Comparison of ENCODE assay signal across 28 mouse cellular contexts in the genomic region with DNA sequence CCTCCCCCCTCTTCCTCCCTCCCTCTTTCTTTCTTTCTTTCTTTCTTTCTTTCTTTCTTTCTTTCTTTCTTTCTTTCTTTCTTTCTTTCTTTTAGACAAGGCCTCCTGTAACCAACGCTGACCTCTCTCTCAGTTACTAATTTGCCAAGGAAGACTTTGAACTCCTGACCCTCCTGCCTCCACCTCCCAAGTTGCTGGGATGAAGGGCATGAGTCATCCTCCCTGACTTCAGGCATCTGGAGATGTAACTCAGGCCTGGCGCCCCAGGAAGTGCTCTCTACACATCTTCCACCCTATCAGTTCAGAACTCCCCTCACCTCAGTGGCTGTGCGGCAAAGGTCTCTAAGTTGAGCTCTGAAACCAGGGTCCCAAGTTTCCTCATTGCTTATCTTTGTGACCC.
DNase-seq lines count a peak whose midpoint lies in the region; ATAC-seq and TF ChIP-seq lines count a peak whose summit lies in the region.
"Had no signal": no experiment of that assay in that cellular context is flagged by ENCODE, and none has a peak within 500 bp of the region (broad histone marks: within the 10 kb centered on the region; RNA-seq: fewer than 3 reads in every experiment).

No protein-coding gene starts in this region.

- WGBS in hindbrain, embryonic 14.5 days, result 81% methylated on average over 3 of the region's 3 CpGs
- 77% methylated on average over 3 of the region's 3 CpGs for WGBS in hindbrain, embryonic 11.5 days
- WGBS in neural tube, embryonic 15.5 days, result 75% methylated on average over 3 of the region's 3 CpGs
- 74% methylated on average over 3 of the region's 3 CpGs for WGBS in forebrain, embryonic 13.5 days

- H3K4me3 ChIP-seq in hindbrain, embryonic 14.5 days (replicated peaks; ENCODE audit: low read length), result no peak overlapping the region
- no peak overlapping the region for H3K4me3 ChIP-seq in hindbrain, embryonic 11.5 days (ENCODE audit: low read depth, low read length)
- no peak overlapping the region for H3K4me3 ChIP-seq in left cerebral cortex, adult 2 months
- no peak overlapping the region for H3K4me3 ChIP-seq in neural tube, embryonic 15.5 days (replicated peaks)
- no peak overlapping the region for H3K4me3 ChIP-seq in forebrain, embryonic 13.5 days
- H3K4me3 ChIP-seq: erythroblast, embryonic 14.5 days; heart, adult 2 months; heart, embryonic 15.5 days; midbrain, embryonic 15.5 days had no signal

- H3K27ac ChIP-seq in hindbrain, embryonic 14.5 days, result peak overlapping the region; percentile 73
- H3K27ac ChIP-seq in hindbrain, embryonic 11.5 days (ENCODE audit: low read depth, low read length), result no peak overlapping the region
- H3K27ac ChIP-seq in left cerebral cortex, adult 2 months, result peak overlapping the region; percentile 78
- peak overlapping the region; percentile 84 for H3K27ac ChIP-seq in neural tube, embryonic 15.5 days (replicated peaks)
- H3K27ac ChIP-seq in forebrain, embryonic 13.5 days, result no peak overlapping the region
- H3K27ac ChIP-seq: heart, adult 2 months; heart, embryonic 15.5 days; liver, embryonic 14.5 days; macrophage had no signal

- intact Hi-C loops in left cerebral cortex, adult 2 months (cut with DNase I), result no loop called here

- H3K4me2 ChIP-seq in hindbrain, embryonic 14.5 days (replicated peaks), result no peak overlapping the region
- H3K4me2 ChIP-seq in hindbrain, embryonic 11.5 days (replicated peaks; ENCODE audit: low read depth, low read length), result no peak overlapping the region
- no peak overlapping the region for H3K4me2 ChIP-seq in neural tube, embryonic 15.5 days
- H3K4me2 ChIP-seq in forebrain, embryonic 13.5 days, result no peak overlapping the region
- H3K4me2 ChIP-seq: heart, embryonic 15.5 days; midbrain, embryonic 15.5 days had no signal

- ATAC-seq in hindbrain, embryonic 14.5 days (ENCODE audit: low FRiP score), result no peak
- no peak for ATAC-seq in hindbrain, embryonic 11.5 days (ENCODE audit: low FRiP score)
- no peak for ATAC-seq in neural tube, embryonic 15.5 days (ENCODE audit: low FRiP score)
- no peak for ATAC-seq in forebrain, embryonic 13.5 days
- ATAC-seq: CD4-positive, CD25-positive, alpha-beta regulatory T cell, adult 4 months; inflammation-experienced regulatory T-cells, adult 6 months; midbrain, embryonic 15.5 days had no signal

- H3K36me3 ChIP-seq in hindbrain, embryonic 14.5 days (replicated peaks; ENCODE audit: control insufficient read depth, insufficient read depth), result no peaks in the 10 kb centered on the region
- no peaks in the 10 kb centered on the region for H3K36me3 ChIP-seq in hindbrain, embryonic 11.5 days (ENCODE audit: control insufficient read depth, insufficient read depth, low read length)
- H3K36me3 ChIP-seq in neural tube, embryonic 15.5 days, result no peaks in the 10 kb centered on the region
- no peaks in the 10 kb centered on the region for H3K36me3 ChIP-seq in forebrain, embryonic 13.5 days (ENCODE audit: poor library complexity, severe bottlenecking)
- H3K36me3 ChIP-seq: heart, embryonic 15.5 days; midbrain, embryonic 15.5 days had no signal

- no peak for TF ChIP-seq CTCF in left cerebral cortex, adult 2 months (IDR thresholded peaks at IDR 0.05)

- H3K9ac ChIP-seq in hindbrain, embryonic 14.5 days, result no peak overlapping the region
- no peak overlapping the region for H3K9ac ChIP-seq in hindbrain, embryonic 11.5 days (ENCODE audit: low read depth, low read length)
- H3K9ac ChIP-seq in neural tube, embryonic 15.5 days (replicated peaks), result no peak overlapping the region
- H3K9ac ChIP-seq in forebrain, embryonic 13.5 days, result no peak overlapping the region
- H3K9ac ChIP-seq: forebrain, postnatal 0 days; heart, embryonic 15.5 days; liver, embryonic 14.5 days; midbrain, embryonic 15.5 days had no signal

- no peaks in the 10 kb centered on the region for H3K9me3 ChIP-seq in hindbrain, embryonic 14.5 days (ENCODE audit: control insufficient read depth, low read length)
- H3K9me3 ChIP-seq in hindbrain, embryonic 11.5 days (ENCODE audit: control insufficient read depth, low read length), result no peaks in the 10 kb centered on the region
- H3K9me3 ChIP-seq in neural tube, embryonic 15.5 days (replicated peaks), result no peaks in the 10 kb centered on the region
- no peaks in the 10 kb centered on the region for H3K9me3 ChIP-seq in forebrain, embryonic 13.5 days (replicated peaks)
- H3K9me3 ChIP-seq: heart, embryonic 15.5 days; midbrain, embryonic 15.5 days had no signal

- DNase-seq in hindbrain, embryonic 14.5 days (ENCODE audit: low spot score), result no peak
- no peak for DNase-seq in hindbrain, embryonic 11.5 days (ENCODE audit: low spot score)
- peak; percentile 45 to 53 for DNase-seq in kidney, adult 8-10 months
- no peak for DNase-seq in kidney, postnatal 14 days
- no peak for DNase-seq in left cerebral cortex, adult 2 months (ENCODE audit: extremely low spot score in 1 of 2, low spot score in 2 of 2)
- DNase-seq in left cerebral cortex, adult 8-10 months (ENCODE audit: low spot score in 2 of 2), result no peak
- DNase-seq: adrenal gland, postnatal 14 days; cerebellum, adult 11 months; cerebellum, adult 9-11 months; forebrain, postnatal 0 days; heart, adult 2 months; heart, postnatal 36 days; kidney, adult 18-20 months; layer of hippocampus, postnatal 36 days; liver; lung, adult 2 months; lung, postnatal 10 days; thymus, adult 2 months; thymus, postnatal 36 days had no signal

- H3K4me1 ChIP-seq in hindbrain, embryonic 14.5 days (replicated peaks; ENCODE audit: control insufficient read depth, insufficient read depth, low read length), result peaks cover 61% of the 10 kb centered on the region
- 0 out of 2 replicates have a peak, but pooled peaks cover 5% of the 10 kb centered on the region for H3K4me1 ChIP-seq in hindbrain, embryonic 11.5 days (replicated peaks; ENCODE audit: control insufficient read depth, insufficient read depth, low read length)
- H3K4me1 ChIP-seq in neural tube, embryonic 15.5 days, result peaks cover 67% of the 10 kb centered on the region
- H3K4me1 ChIP-seq in forebrain, embryonic 13.5 days, result peaks cover 42% of the 10 kb centered on the region
- H3K4me1 ChIP-seq: heart, embryonic 15.5 days had no signal

- H3K27me3 ChIP-seq in hindbrain, embryonic 14.5 days (ENCODE audit: control insufficient read depth, insufficient read depth, low read length), result no peaks in the 10 kb centered on the region
- no peaks in the 10 kb centered on the region for H3K27me3 ChIP-seq in hindbrain, embryonic 11.5 days (ENCODE audit: control insufficient read depth, insufficient read depth, low read length)
- no peaks in the 10 kb centered on the region for H3K27me3 ChIP-seq in neural tube, embryonic 15.5 days (replicated peaks)
- H3K27me3 ChIP-seq in forebrain, embryonic 13.5 days, result no peaks in the 10 kb centered on the region
- H3K27me3 ChIP-seq: midbrain, embryonic 15.5 days had no signal

Comparison
In these comparisons a context has a peak if more than half of its experiments do, and no peak if none do; other contexts are left out.
1. DNase-seq: peak in kidney, adult 8-10 months (2 of 2); none in hindbrain, embryonic 14.5 days (single experiment), hindbrain, embryonic 11.5 days (single experiment), kidney, postnatal 14 days (single experiment), left cerebral cortex, adult 2 months (0 of 2) and left cerebral cortex, adult 8-10 months (0 of 2).
2. H3K27ac ChIP-seq: peak in hindbrain, embryonic 14.5 days (single experiment), left cerebral cortex, adult 2 months (single experiment) and neural tube, embryonic 15.5 days (single experiment); none in hindbrain, embryonic 11.5 days (single experiment) and forebrain, embryonic 13.5 days (single experiment).